8 mouse cellular contexts compared by ENCODE assay signal in the genomic region with DNA sequence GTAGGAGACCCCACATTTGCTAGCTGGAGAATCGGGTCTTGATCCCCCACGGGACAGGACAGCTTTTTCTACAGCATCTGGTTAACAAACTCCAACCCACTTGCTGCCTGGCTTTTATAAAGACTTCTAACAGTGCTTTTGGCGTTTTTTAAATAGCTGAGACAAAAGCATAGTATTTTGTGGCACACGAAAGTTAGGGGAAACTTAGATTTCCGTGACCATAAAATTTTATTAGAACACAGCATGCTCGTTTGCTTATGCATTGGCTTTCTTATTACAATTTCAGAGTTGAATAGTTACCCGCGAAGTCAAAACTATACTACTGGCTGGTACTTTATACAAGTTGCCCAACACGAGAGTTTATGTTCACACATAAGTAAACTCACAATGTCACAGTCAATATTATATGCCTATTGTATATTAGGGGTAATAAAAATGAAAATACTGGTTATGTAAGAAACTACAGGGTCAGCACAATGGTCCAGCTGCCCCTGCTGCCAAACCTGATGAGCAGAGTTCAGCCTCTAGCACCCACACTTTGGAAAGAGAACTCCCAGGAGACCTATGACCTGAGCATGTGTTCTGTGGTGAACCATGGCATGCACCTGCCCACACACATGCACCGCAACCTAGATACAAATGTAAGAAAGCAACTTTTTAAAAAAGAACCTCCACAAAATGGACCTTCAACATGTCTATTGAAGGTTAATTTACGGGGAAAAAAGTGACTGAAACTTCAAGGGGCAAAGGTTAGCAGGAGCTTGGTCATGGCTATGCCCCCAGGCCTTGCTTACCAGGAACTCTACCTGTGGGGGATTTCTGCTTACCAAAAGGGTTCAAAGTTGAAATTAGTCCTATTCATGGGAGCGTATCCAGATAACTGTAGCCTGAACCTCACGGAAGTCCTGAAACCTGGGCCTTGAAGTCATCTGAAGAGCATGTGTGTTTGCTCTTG. TPM values are rescaled to one million over a fixed set of nuclear protein-coding genes. Genes with fewer than 3 reads are reported as not detected.
DNase-seq lines count a peak whose midpoint lies in the region; ATAC-seq and TF ChIP-seq lines count a peak whose summit lies in the region.

No protein-coding gene starts in this region.

- intact Hi-C loops in left cerebral cortex, postnatal 10 days (cut with DNase I): no loop called here

- no peak overlapping the region for H3K27ac ChIP-seq in heart, postnatal 0 days (ENCODE audit: low read depth)
- peak overlapping the region; percentile 64 for H3K27ac ChIP-seq in embryonic facial prominence, embryonic 13.5 days
- peak overlapping the region; percentile 95; the same call in 1 of the 2 replicates for H3K27ac ChIP-seq in kidney, embryonic 15.5 days
- no peak overlapping the region for H3K27ac ChIP-seq in neural tube, embryonic 12.5 days

- H3K4me1 ChIP-seq in heart, postnatal 0 days (ENCODE audit: control insufficient read depth, insufficient read depth): peaks cover 14% of the 10 kb centered on the region
- H3K4me1 ChIP-seq in embryonic facial prominence, embryonic 13.5 days: peaks cover 18% of the 10 kb centered on the region; the same call in 1 of the 2 replicates
- peaks cover 29% of the 10 kb centered on the region for H3K4me1 ChIP-seq in kidney, embryonic 15.5 days
- H3K4me1 ChIP-seq in neural tube, embryonic 12.5 days: peaks cover 2% of the 10 kb centered on the region; the same call in 1 of the 2 replicates

- H3K9me3 ChIP-seq in heart, postnatal 0 days (replicated peaks; ENCODE audit: control insufficient read depth, low read length): no peaks in the 10 kb centered on the region
- H3K9me3 ChIP-seq in embryonic facial prominence, embryonic 13.5 days: no peaks in the 10 kb centered on the region
- no peaks in the 10 kb centered on the region for H3K9me3 ChIP-seq in kidney, embryonic 15.5 days (replicated peaks)
- no peaks in the 10 kb centered on the region for H3K9me3 ChIP-seq in neural tube, embryonic 12.5 days

- peak overlapping the region; percentile 65; the same call in 1 of the 2 replicates for H3K9ac ChIP-seq in heart, postnatal 0 days (replicated peaks; ENCODE audit: low read depth, low read length)
- peak overlapping the region; percentile 79 for H3K9ac ChIP-seq in embryonic facial prominence, embryonic 13.5 days
- H3K9ac ChIP-seq in kidney, embryonic 15.5 days: peak overlapping the region; percentile 89
- H3K9ac ChIP-seq in neural tube, embryonic 12.5 days: 0 out of 2 replicates have a peak overlapping the region, but pooled peaks have one; percentile 64

- H3K27me3 ChIP-seq in heart, postnatal 0 days (ENCODE audit: control insufficient read depth, insufficient read depth, low read length): no peaks in the 10 kb centered on the region
- H3K27me3 ChIP-seq in embryonic facial prominence, embryonic 13.5 days: no peaks in the 10 kb centered on the region
- no peaks in the 10 kb centered on the region for H3K27me3 ChIP-seq in kidney, embryonic 15.5 days
- H3K27me3 ChIP-seq in neural tube, embryonic 12.5 days (replicated peaks): no peaks in the 10 kb centered on the region

- no peak for TF ChIP-seq EP300 in heart, postnatal 0 days (IDR thresholded peaks at IDR 0.05; ENCODE audit: low read depth)

- WGBS in heart, postnatal 0 days: 65% methylated on average over 13 of the region's 13 CpGs
- 52% methylated on average over 13 of the region's 13 CpGs for WGBS in embryonic facial prominence, embryonic 13.5 days
- WGBS in kidney, embryonic 15.5 days: 58% methylated on average over 13 of the region's 13 CpGs
- WGBS in neural tube, embryonic 12.5 days: 60% methylated on average over 13 of the region's 13 CpGs

- DNase-seq in heart, postnatal 0 days (ENCODE audit: low spot score): no peak
- no peak for DNase-seq in heart, postnatal 4 days
- DNase-seq in ovary, postnatal 10 days (ENCODE audit: low spot score): no peak
- DNase-seq in layer of hippocampus, adult 8-10 months (ENCODE audit: low spot score in 2 of 2): no peak
- DNase-seq in left cerebral cortex, postnatal 10 days (ENCODE audit: extremely low spot score in 1 of 2, low spot score in 2 of 2): no peak

- H3K36me3 ChIP-seq in heart, postnatal 0 days (replicated peaks; ENCODE audit: control insufficient read depth, insufficient read depth, low read length): no peaks in the 10 kb centered on the region
- no peaks in the 10 kb centered on the region for H3K36me3 ChIP-seq in embryonic facial prominence, embryonic 13.5 days
- H3K36me3 ChIP-seq in kidney, embryonic 15.5 days: no peaks in the 10 kb centered on the region
- H3K36me3 ChIP-seq in neural tube, embryonic 12.5 days: no peaks in the 10 kb centered on the region

- H3K4me3 ChIP-seq in heart, postnatal 0 days (ENCODE audit: low read depth, low read length): peak overlapping the region; percentile 78
- H3K4me3 ChIP-seq in embryonic facial prominence, embryonic 13.5 days: peak overlapping the region; percentile 82
- peak overlapping the region; percentile 93 for H3K4me3 ChIP-seq in kidney, embryonic 15.5 days (replicated peaks)
- H3K4me3 ChIP-seq in neural tube, embryonic 12.5 days: peak overlapping the region; percentile 80

- ATAC-seq in heart, postnatal 0 days (ENCODE audit: insufficient read depth, low read depth): no peak
- no peak for ATAC-seq in embryonic facial prominence, embryonic 13.5 days (ENCODE audit: insufficient number of reproducible peaks, insufficient read depth, low FRiP score, low TSS enrichment, low read depth)
- ATAC-seq in kidney, embryonic 15.5 days (replicated peaks; ENCODE audit: low FRiP score): no peak
- no peak for ATAC-seq in neural tube, embryonic 12.5 days (ENCODE audit: low FRiP score, low read depth)

- no peak for TF ChIP-seq CTCF in heart, postnatal 0 days (IDR thresholded peaks at IDR 0.05; ENCODE audit: low read depth)

- H3K4me2 ChIP-seq in heart, postnatal 0 days (ENCODE audit: low read depth, low read length): peak overlapping the region; percentile 63
- peak overlapping the region; percentile 86 for H3K4me2 ChIP-seq in embryonic facial prominence, embryonic 13.5 days
- H3K4me2 ChIP-seq in kidney, embryonic 15.5 days: peak overlapping the region; percentile 70
- H3K4me2 ChIP-seq in neural tube, embryonic 12.5 days (replicated peaks): peak overlapping the region; percentile 92

RNA-seq across cellular contexts. Expression of a gene that starts 0.8 kb away (rescaled TPM):
- total RNA-seq in heart, postnatal 0 days (2014; rRNA removed; ENCODE audit: low replicate concordance): 1.6 and 13.8 TPM in 2 replicates
- polyA plus RNA-seq in heart, postnatal 0 days (2015; fragmentation: Nextera tagmentation; extraction: Ambion mirVana): 6.7 TPM in 2 replicates
- 1 to 10 TPM; 3.3 to 4.1 TPM for total RNA-seq in heart, postnatal 4 days (2021)
- 19.4 and 25.0 TPM in 2 replicates for polyA plus RNA-seq in embryonic facial prominence, embryonic 13.5 days (2015; fragmentation: Nextera tagmentation; extraction: Ambion mirVana)
- polyA plus RNA-seq in kidney, embryonic 15.5 days (2015; fragmentation: Nextera tagmentation; extraction: Ambion mirVana): 24.0 and 24.7 TPM in 2 replicates
- 9.7 and 13.1 TPM in 2 replicates for polyA plus RNA-seq in neural tube, embryonic 12.5 days (2016; fragmentation: Nextera tagmentation; extraction: Ambion mirVana)
- total RNA-seq in layer of hippocampus, adult 8-10 months (2022): 10 to 100 TPM in 3 of 4 experiments, 1 to 10 TPM in 1; 8.0 to 11.0 (median 10.7) TPM
- 1 to 10 TPM; 3.5 to 5.6 TPM for total RNA-seq in left cerebral cortex, postnatal 10 days (2021)

RNA-seq across cellular contexts. Expression of a gene that starts 0.9 kb away (rescaled TPM):
- 81.7 and 82.7 TPM in 2 replicates for total RNA-seq in heart, postnatal 0 days (2014; rRNA removed; ENCODE audit: low replicate concordance)
- polyA plus RNA-seq in heart, postnatal 0 days (2015; fragmentation: Nextera tagmentation; extraction: Ambion mirVana): 89.2 and 89.3 TPM in 2 replicates
- total RNA-seq in heart, postnatal 4 days (2021): 10 to 100 TPM; 52.2 to 53.5 TPM
- polyA plus RNA-seq in embryonic facial prominence, embryonic 13.5 days (2015; fragmentation: Nextera tagmentation; extraction: Ambion mirVana): 65.1 and 68.4 TPM in 2 replicates
- 114 TPM in 2 replicates for polyA plus RNA-seq in kidney, embryonic 15.5 days (2015; fragmentation: Nextera tagmentation; extraction: Ambion mirVana)
- polyA plus RNA-seq in neural tube, embryonic 12.5 days (2016; fragmentation: Nextera tagmentation; extraction: Ambion mirVana): 47.0 and 53.1 TPM in 2 replicates
- total RNA-seq in layer of hippocampus, adult 8-10 months (2022): 10 to 100 TPM; 23.5 to 35.8 (median 27.8) TPM
- 10 to 100 TPM; 19.6 to 20.5 TPM for total RNA-seq in left cerebral cortex, postnatal 10 days (2021)

RNA-seq across cellular contexts. Expression of a gene that starts 38.1 kb away (rescaled TPM):
- total RNA-seq in heart, postnatal 0 days (2014; rRNA removed; ENCODE audit: low replicate concordance): 15.3 and 24.6 TPM in 2 replicates
- 28.6 and 30.9 TPM in 2 replicates for polyA plus RNA-seq in heart, postnatal 0 days (2015; fragmentation: Nextera tagmentation; extraction: Ambion mirVana)
- 10 to 100 TPM; 19.0 to 21.6 TPM for total RNA-seq in heart, postnatal 4 days (2021)
- 27.4 and 37.3 TPM in 2 replicates for polyA plus RNA-seq in embryonic facial prominence, embryonic 13.5 days (2015; fragmentation: Nextera tagmentation; extraction: Ambion mirVana)
- 32.8 and 35.2 TPM in 2 replicates for polyA plus RNA-seq in kidney, embryonic 15.5 days (2015; fragmentation: Nextera tagmentation; extraction: Ambion mirVana)
- 23.8 and 24.0 TPM in 2 replicates for polyA plus RNA-seq in neural tube, embryonic 12.5 days (2016; fragmentation: Nextera tagmentation; extraction: Ambion mirVana)
- total RNA-seq in layer of hippocampus, adult 8-10 months (2022): 10 to 100 TPM in 3 of 4 experiments, 1 to 10 TPM in 1; 9.7 to 14.1 (median 10.7) TPM
- total RNA-seq in left cerebral cortex, postnatal 10 days (2021): 1 to 10 TPM; 8.9 to 9.4 TPM

Comparison
In these comparisons a context has a peak if more than half of its experiments do, and no peak if none do; other contexts are left out.
1. H3K27ac ChIP-seq: peak in embryonic facial prominence, embryonic 13.5 days (single experiment) and kidney, embryonic 15.5 days (single experiment); none in heart, postnatal 0 days (single experiment) and neural tube, embryonic 12.5 days (single experiment).
2. Peak in every context shown above with its lines, with median percentiles within 50 percentile points of each other: H3K4me2 ChIP-seq, H3K4me3 ChIP-seq and H3K9ac ChIP-seq.